Mouse (Mus musculus): ENCODE results near the gene Hist1h2ae. TPM values are rescaled to one million over a fixed set of nuclear protein-coding genes. Genes with fewer than 3 reads are reported as not detected.
A peak's percentile ranks its signal among the peaks of the same experiment; 100 is the strongest.
"Not testable (repeated sequence)": the region's sequence is repeated elsewhere in the genome, so short reads cannot be mapped to it uniquely, and the experiment has no call there.

Hist1h2ae gene
- total RNA-seq, 2 experiments from 2014 or later = 8.6 to 27.9 TPM

DNA sequence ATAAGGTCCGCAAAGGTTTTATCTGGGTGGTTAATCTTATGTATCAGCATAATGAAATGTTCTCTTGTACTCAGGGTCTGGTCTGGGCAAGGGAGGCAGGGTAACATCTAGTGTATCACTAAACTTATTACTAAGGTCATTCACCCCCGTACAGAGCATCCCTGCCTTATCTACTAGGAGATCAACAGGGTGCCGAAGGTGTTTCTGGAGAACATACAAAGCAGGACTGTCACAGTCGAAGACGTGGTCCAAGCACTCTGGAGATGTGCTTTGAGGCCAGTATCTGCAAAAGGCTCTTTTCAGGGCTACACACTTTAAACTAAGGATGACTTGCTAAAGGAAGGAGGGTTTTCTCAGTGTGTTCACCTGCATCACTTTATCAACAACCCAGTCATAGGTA lies 24.3 kb downstream of the Hist1h2ae start:
- intact Hi-C loops (cut with DNase I) = no loop called here
- DNase-seq = no peak

DNA sequence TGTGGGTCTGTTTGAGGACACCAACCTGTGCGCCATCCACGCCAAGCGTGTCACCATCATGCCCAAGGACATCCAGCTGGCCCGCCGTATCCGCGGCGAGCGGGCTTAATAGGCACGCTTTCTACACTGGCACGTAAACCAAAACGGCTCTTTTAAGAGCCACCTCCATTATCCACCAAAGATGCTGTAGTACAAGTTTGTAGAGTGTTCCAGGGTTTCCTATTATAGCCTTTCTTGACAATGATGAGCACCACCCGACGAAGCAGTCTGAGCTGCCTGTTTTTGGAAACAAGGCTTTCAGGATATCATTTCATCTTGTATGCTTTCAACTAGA lies 26.3 kb downstream of the Hist1h2ae start:
- intact Hi-C loops (cut with DNase I) = loop anchor here (5.0 kb wide), 1 partner anchor 153 kb away; the partner anchor contains the start of genes Hist1h1t and Hist1h4c
- not testable (repeated sequence) for DNase-seq

DNA sequence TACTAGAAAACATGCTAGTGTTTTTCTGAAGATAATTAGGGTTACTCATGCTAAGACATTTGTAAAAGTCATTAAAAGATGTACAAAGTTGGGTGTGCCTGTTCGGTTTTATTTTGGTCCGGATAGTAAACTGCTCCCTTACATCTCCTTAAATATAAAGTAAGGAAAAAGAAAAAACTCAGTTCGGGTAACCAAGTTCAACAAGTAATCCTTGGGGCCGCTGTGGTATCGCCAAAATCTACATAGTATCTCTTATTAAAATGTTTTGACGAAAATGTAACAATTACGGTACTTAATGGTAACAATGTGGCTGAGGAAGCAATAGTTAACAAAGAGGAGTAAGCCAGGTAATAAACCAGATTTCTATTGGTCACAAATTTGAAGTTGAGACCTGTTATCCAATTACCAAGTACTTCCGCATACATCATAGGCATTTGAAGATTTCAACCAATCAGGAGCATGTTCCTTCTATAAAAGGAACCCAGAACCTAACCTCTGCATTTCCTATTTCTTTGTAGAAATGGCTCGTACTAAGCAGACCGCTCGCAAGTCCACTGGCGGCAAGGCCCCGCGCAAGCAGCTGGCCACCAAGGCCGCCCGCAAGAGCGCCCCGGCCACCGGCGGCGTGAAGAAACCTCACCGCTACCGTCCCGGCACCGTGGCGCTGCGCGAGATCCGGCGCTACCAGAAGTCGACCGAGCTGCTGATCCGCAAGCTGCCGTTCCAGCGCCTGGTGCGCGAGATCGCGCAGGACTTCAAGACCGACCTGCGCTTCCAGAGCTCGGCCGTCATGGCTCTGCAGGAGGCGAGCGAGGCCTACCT lies 26.8 kb downstream of the Hist1h2ae start, which contains the start of gene Hist1h3f:
Gene Hist1h3f (plus strand): TSS at position 88 of the 822 bp plus-strand sequence.
- intact Hi-C loops (cut with DNase I) = loop anchor here (5.0 kb wide), 1 partner anchor 153 kb away; the partner anchor contains the start of genes Hist1h1t and Hist1h4c
- DNase-seq = peak; percentile 68

DNA sequence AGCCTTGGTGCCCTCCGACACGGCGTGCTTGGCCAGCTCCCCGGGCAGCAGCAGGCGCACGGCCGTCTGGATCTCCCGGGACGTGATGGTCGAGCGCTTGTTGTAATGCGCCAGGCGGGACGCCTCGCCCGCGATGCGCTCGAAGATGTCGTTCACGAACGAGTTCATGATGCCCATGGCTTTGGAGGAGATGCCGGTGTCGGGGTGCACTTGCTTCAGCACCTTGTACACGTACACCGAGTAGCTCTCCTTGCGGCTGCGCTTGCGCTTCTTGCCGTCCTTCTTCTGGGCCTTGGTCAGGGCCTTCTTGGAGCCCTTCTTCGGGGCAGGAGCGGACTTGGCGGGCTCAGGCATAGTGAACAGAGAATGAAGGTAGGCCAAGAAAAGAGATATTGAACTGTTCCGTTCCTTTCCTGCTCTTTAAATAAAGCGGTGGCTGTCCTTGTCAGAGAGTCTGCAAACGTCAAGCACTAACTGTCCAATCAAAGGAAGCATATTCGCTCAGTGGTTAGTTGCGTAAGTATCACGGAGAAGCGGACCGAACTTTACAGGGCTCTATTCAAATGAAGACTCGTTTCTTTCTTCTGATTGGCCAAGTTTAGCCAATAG lies 27.9 kb downstream of the Hist1h2ae start, which contains the start of gene Hist1h2bh:
Gene Hist1h2bh (minus strand): TSS at position 394 of the 609 bp plus-strand sequence.
- intact Hi-C loops (cut with DNase I) = loop anchor here (5.0 kb wide), 1 partner anchor 154 kb away; the partner anchor contains the start of genes Hist1h1t and Hist1h4c
- DNase-seq = peak; percentile 40 to 58

DNA sequence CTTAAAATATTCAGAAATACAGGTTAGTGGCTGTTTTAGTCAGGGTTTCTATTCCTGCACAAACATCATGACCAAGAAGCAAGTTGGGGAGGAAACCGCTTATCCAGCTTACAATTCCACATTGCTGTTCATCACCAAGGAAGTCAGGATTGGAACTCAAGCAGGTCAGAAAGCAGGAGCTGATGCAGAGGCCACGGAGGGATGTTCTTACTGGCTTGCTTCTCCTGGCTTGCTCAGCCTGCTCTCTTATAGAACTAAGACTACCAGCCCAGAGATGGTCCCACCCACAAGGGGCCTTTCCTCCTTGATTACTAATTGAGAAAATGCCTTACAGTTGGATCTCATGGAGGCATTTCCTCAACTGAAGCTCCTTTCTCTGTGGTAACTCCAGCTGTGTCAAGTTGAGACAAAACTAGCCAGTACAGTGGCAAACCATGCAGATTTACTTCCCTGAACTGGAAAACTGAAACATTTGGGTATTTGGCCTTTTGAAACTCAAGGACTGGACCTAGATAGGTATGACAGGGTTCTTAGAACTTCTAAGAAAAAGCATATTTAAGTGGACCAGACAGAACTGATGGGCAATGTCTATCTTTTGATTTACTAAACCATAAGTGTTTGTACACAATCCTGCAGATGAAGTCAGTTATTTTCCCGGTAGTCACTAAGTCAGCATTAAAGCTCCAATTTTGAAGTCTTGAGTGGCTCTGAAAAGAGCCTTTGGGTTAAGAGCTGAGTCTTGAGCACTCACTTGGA lies 28.6 kb downstream of the Hist1h2ae start:
- intact Hi-C loops (cut with DNase I) = loop anchor here (5.0 kb wide), 1 partner anchor 155 kb away; the partner anchor contains the start of genes Hist1h1t and Hist1h4c
- not testable (repeated sequence) for DNase-seq

DNA sequence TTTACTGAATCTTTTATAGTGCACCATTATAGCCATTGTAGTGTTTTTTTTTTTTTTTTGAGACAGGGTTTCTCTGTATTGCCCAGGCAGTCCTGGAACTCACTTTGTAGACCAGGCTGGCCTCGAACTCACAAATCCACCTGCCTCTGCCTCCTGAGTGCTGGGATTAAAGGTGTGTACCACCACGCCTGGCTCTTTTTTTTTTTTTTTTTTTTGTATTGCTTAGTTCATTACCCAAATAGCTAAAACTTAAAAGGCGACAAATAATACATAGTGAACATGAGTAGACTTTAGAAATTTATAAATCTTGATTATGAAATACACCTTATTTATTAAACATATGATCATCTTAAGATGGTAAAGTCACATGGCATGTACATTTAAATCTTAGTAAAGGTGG lies 29.5 kb downstream of the Hist1h2ae start:
- no peak for DNase-seq
- intact Hi-C loops (cut with DNase I) = loop anchor here (5.0 kb wide), 1 partner anchor 156 kb away; the partner anchor contains the start of genes Hist1h1t and Hist1h4c

DNA sequence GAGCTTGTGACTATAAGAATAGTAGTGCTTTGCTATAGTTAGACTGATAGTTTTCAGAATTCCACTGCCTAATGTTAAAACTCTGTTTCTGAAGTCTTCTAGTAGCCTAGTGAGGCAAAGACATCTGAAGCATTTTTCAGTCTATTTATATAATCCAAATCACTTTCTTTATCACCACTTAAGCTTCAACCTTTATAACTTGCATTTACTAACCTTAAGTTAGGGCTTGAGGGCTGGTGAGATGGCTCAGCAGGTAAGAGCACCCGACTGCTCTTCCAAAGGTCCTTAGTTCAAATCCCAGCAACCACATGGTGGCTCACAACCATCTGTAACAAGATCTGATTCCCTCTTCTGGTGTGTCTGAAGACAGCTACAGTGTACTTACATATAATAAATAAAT lies 31.2 kb downstream of the Hist1h2ae start:
- not testable (repeated sequence) for DNase-seq
- intact Hi-C loops (cut with DNase I) = loop anchor here (5.0 kb wide), 1 partner anchor 157 kb away; the partner anchor contains the start of genes Hist1h1t and Hist1h4c

DNA sequence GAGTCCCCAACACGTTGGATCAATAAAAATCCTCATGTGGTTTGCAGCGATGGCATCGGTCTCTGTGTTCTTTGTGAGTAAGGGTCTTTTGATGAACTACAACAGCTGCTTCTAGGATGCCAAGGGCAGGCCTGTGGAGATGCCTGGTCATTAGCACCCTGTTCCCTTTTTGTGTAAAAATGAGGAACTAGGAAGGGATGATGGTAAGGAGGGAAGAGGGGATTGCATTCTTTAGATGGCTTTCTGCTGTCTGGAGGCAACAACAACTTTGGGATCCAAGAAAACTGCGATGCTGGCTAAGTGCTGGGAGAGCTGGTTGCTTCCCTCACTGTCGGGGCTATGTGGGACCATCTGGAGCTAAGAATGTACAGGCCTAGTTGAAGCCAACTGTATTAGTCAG lies 32.8 kb downstream of the Hist1h2ae start:
- no peak for DNase-seq
- intact Hi-C loops (cut with DNase I) = no loop called here

DNA sequence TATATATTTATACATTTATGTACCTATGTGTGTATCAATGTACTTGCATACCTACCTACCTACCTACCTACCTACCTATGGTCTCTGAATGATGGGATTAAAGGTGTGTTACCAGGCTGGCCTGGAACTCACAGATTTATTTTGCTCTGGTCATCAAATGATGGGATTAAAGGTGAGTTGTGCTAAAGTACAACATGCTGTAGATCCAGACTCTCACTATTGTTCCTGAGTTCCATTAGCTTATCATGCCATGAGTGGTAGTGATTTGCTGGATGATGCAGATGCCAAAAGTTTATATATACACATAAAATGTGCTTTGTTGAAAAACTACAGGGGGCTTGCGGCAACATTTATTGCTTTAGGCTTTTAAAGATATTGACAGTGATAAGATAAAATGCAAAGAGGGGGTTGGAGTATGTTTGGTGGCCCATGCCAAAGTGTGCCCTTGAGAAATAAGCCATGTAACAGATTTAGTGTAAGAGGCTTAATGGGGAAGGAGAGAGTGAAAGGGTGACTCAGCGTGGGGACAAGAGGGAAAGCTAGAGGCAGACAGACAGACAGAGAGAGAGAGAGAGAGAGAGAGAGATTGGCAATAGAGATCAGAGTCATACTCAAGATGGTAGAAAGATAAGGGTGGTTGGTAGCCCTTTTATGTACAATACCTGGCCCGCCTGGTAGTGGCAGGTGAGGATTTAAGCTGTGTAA lies 33.9 kb downstream of the Hist1h2ae start:
- intact Hi-C loops (cut with DNase I) = no loop called here
- DNase-seq = no peak

DNA sequence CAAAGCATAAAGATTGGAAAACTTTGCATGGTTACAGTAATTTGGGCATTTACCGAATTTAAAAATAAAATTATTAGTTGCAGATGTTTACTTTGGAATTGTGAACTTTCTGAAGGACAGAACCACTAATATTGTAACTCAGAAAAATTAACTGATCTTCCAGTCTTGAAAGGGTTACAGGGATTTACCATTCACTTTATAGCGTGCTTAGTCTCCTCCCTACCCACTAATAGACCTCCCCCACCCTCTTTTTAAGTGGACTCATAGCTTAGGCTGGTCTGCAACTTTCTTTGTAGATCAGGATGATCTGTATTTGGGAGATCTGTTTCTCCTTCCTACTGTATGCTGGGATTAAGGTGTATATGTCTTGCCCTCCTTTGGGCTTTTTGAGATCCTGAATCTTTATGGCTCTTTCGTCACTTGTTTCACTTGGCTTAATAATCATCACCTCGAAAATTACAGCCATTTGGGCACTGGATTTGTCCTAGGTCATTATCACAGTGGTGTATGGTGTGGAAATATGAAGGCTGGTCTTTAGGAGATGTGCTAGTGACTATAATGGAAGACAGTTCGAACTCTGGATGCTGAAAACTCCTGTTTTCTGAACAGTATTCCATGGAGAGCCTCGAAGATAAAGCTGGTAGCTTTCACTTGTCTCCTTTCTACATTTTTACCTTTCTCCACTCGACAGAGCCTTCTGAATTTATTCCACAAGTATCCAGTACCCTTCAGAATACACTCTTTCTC lies 34.8 kb downstream of the Hist1h2ae start:
- DNase-seq = no peak
- intact Hi-C loops (cut with DNase I) = no loop called here

DNA sequence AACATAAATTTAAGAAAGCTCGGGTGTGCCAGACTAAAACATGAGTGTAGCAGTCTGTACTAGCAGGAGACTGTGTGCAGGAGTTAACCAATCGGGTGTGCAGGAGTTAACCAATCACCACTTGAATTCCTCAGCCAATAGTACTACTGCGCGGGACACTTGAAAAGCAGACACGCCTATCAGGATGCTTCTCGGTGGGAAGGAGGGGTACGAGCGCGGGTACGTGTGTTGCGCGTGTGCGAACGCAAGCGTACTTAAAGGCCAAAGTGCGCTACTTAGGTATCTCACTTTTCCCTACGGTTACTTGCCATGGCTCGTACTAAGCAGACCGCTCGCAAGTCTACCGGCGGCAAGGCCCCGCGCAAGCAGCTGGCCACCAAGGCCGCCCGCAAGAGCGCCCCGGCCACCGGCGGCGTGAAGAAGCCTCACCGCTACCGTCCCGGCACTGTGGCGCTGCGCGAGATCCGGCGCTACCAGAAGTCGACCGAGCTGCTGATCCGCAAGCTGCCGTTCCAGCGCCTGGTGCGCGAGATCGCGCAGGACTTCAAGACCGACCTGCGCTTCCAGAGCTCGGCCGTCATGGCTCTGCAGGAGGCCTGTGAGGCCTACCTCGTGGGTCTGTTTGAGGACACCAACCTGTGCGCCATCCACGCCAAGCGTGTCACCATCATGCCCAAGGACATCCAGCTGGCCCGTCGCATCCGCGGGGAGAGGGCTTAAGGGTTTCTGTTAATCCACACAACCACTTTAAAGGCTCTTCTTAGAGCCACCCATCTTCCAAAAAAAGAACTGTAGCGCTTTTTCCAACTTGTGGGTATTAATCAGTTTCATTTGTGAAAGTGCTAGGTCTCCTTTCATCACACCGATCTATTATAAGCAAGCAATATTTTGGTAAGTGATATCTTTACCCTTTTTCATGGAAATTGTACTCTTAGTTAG lies 35.6 kb downstream of the Hist1h2ae start, which contains the start of gene Hist1h3g:
Gene Hist1h3g (plus strand): TSS at position 286 of the 939 bp plus-strand sequence.
- peak; percentile 81 to 88 for DNase-seq
- intact Hi-C loops (cut with DNase I) = not testable (repeated sequence)

DNA sequence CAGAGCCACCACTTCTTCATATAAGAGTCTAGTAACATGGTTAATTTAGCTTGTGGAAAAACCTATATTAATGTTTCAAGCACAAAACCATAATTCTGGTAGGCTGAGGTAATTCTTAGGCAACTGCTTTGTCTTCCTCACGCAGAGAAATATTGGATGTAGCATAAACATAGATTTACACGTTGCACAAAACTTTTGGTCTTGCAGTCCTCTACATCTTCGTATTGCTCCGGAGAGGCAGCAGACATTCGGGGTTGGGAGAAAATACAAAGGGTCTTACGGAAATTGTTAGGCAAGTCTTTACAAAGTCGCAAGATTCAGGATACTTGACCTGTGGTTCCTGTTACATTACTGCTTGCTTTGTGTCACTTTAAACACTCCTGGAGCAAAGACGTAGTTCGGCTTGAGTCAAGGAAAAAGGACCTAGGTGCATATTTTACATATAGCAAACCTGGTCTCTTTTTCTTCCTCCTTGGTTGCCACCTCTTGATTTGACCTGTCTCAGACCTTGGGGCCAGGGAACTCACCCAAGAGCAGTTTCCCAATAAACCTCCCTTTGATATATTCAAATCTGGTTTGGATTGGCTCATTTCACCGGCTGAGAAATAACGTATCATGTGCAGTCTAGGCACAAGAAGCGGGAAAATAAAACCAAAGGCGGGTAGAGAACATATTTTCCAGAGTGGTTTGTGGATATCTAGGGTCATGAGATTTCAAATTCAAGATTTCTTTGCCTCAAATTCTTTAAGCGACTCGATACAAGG lies 36.5 kb downstream of the Hist1h2ae start:
- intact Hi-C loops (cut with DNase I) = loop anchor here (5.0 kb wide), 1 partner anchor 48 kb away; the partner anchor contains the start of gene Hist1h4d
- no peak for DNase-seq

DNA sequence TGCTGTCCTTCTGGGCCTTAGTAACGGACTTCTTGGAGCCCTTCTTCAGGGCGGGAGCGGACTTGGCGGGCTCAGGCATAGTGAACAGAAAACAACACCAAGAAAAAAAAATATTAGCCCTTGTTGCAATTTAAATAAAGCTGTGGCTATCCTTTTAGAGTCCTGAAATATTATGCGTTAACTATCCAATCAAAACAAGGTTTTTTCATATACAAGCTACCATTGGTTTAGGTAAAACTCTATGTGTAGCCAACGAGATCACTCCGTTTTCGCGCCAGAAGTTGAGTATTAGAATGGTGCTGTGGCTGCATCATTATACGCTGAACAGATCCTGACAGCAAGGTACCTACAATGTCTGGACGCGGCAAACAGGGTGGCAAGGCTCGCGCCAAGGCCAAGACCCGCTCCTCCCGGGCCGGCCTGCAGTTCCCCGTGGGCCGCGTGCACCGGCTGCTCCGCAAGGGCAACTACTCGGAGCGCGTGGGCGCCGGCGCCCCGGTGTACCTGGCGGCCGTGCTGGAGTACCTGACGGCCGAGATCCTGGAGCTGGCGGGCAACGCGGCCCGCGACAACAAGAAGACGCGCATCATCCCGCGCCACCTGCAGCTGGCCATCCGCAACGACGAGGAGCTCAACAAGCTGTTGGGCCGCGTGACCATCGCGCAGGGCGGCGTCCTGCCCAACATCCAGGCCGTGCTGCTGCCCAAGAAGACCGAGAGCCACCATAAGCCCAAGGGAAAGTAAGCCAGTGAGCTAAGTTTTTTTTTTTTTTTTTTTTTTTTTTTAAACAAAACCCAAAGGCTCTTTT lies 37.3 kb downstream of the Hist1h2ae start, which contains the start of gene Hist1h2af:
Gene Hist1h2af (plus strand): TSS at position 347 of the 808 bp plus-strand sequence.
- intact Hi-C loops (cut with DNase I) = loop anchor here (5.0 kb wide), 1 partner anchor 49 kb away; the partner anchor contains the start of gene Hist1h4d
- peak; percentile 39 to 66 for DNase-seq

DNA sequence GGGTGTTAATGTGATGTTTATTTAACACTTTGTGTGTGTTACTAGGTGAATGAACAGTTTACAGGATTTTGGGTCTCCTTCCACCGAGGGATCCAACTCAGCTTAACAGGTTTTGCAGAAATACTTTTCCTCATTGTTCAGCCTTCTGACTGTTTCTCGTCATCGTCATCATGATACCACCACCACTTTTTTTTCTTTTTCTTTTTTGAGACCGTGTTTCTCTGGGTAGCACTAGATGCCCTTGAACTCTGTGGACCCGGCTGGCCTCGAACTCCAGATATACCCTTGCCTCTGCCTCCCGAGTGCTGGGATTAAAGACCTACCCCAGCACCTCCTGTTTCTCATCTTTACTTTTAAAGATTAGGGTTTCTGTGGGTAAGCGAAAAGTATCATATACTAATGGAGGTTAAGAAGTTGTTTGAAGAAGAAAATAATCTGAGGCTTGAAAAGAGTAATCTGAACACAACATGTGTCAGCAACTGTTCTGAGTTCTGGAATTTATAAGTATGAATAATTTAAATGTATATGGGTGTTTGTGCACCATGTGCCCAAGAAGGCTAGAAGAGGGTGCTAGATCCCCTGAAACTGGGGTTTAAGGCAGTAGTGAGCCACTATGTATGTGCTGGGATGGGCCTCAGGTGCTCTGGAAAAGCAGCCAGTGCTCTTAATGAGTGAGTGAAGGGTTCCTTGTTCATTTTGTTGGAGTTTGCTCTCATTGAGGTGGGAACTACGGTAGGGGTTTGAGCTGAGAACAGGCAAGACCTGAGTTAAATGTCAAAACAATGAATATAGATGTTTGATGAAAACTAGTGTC lies 38.6 kb downstream of the Hist1h2ae start:
- intact Hi-C loops (cut with DNase I) = loop anchor here (5.0 kb wide), 1 partner anchor 50 kb away; the partner anchor contains the start of gene Hist1h4d

More for the DNA sequence above, 38.6 kb downstream of the Hist1h2ae start:
- no peak for DNase-seq

Measured in heart, postnatal 14 days (tissue).